Comparison of ENCODE assay signal across 10 mouse cellular contexts in genomic region chr3:33090001-33090400, GRCm38 (mm10). TPM values are rescaled to one million over a fixed set of nuclear protein-coding genes. Genes with fewer than 3 reads are reported as not detected.
DNase-seq lines count a peak whose midpoint lies in the region; ATAC-seq and TF ChIP-seq lines count a peak whose summit lies in the region.
"Had no signal": no experiment of that assay in that cellular context is flagged by ENCODE, and none has a peak within 500 bp of the region (broad histone marks: within the 10 kb centered on the region; RNA-seq: fewer than 3 reads in every experiment).

No protein-coding gene starts in this region.

- no peaks in the 10 kb centered on the region for H3K27me3 ChIP-seq in heart, embryonic 14.5 days (ENCODE audit: control insufficient read depth, insufficient read depth, low read length)
- H3K27me3 ChIP-seq in hindbrain, embryonic 10.5 days (ENCODE audit: insufficient read depth, poor library complexity, severe bottlenecking): no peaks in the 10 kb centered on the region
- no peaks in the 10 kb centered on the region for H3K27me3 ChIP-seq in midbrain, postnatal 0 days (ENCODE audit: insufficient read depth, low read length)

- no peak overlapping the region for H3K9ac ChIP-seq in heart, embryonic 14.5 days (ENCODE audit: low read length)
- H3K9ac ChIP-seq in midbrain, postnatal 0 days (replicated peaks; ENCODE audit: low read length, poor library complexity, severe bottlenecking): no peak overlapping the region

- no peaks in the 10 kb centered on the region for H3K9me3 ChIP-seq in heart, embryonic 14.5 days (ENCODE audit: control insufficient read depth, low read length)
- no peaks in the 10 kb centered on the region for H3K9me3 ChIP-seq in hindbrain, embryonic 10.5 days
- no peaks in the 10 kb centered on the region for H3K9me3 ChIP-seq in midbrain, postnatal 0 days (ENCODE audit: low read length)

- WGBS in heart, embryonic 14.5 days: 40% methylated on average over 9 of the region's 9 CpGs
- WGBS in hindbrain, embryonic 10.5 days: 17% methylated on average over 9 of the region's 9 CpGs
- 16% methylated on average over 9 of the region's 9 CpGs for WGBS in midbrain, postnatal 0 days

- no peak for TF ChIP-seq POLR2A in brain, embryonic 14.5 days (IDR thresholded peaks at IDR 0.05; ENCODE audit: borderline replicate concordance, extremely low read depth, insufficient read depth, insufficient read length, poor library complexity, severe bottlenecking)

- H3K4me2 ChIP-seq in heart, embryonic 14.5 days (ENCODE audit: low read length): peak overlapping the region; percentile 35
- peak overlapping the region; percentile 36; the same call in 1 of the 2 replicates for H3K4me2 ChIP-seq in midbrain, postnatal 0 days (ENCODE audit: low read depth, low read length, poor library complexity, severe bottlenecking)

- DNase-seq in heart, adult 11 months: no peak
- peak; percentile 83 for DNase-seq in brain, embryonic 14.5 days (ENCODE audit: low read depth)
- peak; percentile 65 for DNase-seq in hindbrain, embryonic 10.5 days (ENCODE audit: low spot score)
- DNase-seq in midbrain, postnatal 0 days (ENCODE audit: low spot score): peak; percentile 30
- no peak for DNase-seq in adrenal gland, postnatal 14 days
- no peak for DNase-seq in urinary bladder, postnatal 36 days (ENCODE audit: low spot score in 2 of 2)
- no peak for DNase-seq in thymus, postnatal 10 days (ENCODE audit: low spot score in 2 of 2)
- DNase-seq: kidney, postnatal 25 days; lung, adult 2 months had no signal

- no peak for ATAC-seq in heart, embryonic 14.5 days (ENCODE audit: insufficient number of reproducible peaks, insufficient read depth, low FRiP score, low read depth)
- 0 out of 2 replicates have a peak, but pooled peaks have one; percentile 39 for ATAC-seq in midbrain, postnatal 0 days (ENCODE audit: low FRiP score)

- no peak for TF ChIP-seq CTCF in brain, embryonic 14.5 days (IDR thresholded peaks at IDR 0.05; ENCODE audit: borderline replicate concordance, extremely low read depth, insufficient read depth, insufficient read length)
- TF ChIP-seq CTCF in midbrain, postnatal 0 days (IDR thresholded peaks at IDR 0.05): no peak

- no peak overlapping the region for H3K4me3 ChIP-seq in heart, embryonic 14.5 days (ENCODE audit: control insufficient read depth in 1 of 2, insufficient read depth in 1 of 2, low read depth in 1 of 2, low read length in 2 of 2)
- H3K4me3 ChIP-seq in hindbrain, embryonic 10.5 days: peak overlapping the region; percentile 32
- H3K4me3 ChIP-seq in midbrain, postnatal 0 days (ENCODE audit: low read depth, low read length): 0 out of 2 replicates have a peak overlapping the region, but pooled peaks have one; percentile 1

- H3K27ac ChIP-seq in heart, embryonic 14.5 days (replicated peaks in 1 of 2; ENCODE audit: control insufficient read depth in 1 of 2, insufficient read depth in 1 of 2, low read depth in 2 of 2, low read length in 2 of 2): no peak overlapping the region
- peak overlapping the region; percentile 77 for H3K27ac ChIP-seq in hindbrain, embryonic 10.5 days
- H3K27ac ChIP-seq in midbrain, postnatal 0 days (ENCODE audit: low read depth, low read length): no peak overlapping the region

- no peaks in the 10 kb centered on the region for H3K4me1 ChIP-seq in heart, embryonic 14.5 days (ENCODE audit: control insufficient read depth in 2 of 2, insufficient read depth in 2 of 2, low read length in 2 of 2)
- H3K4me1 ChIP-seq in hindbrain, embryonic 10.5 days (replicated peaks): peaks cover 21% of the 10 kb centered on the region
- H3K4me1 ChIP-seq in midbrain, postnatal 0 days (ENCODE audit: insufficient read depth, low read length): no peaks in the 10 kb centered on the region

- H3K36me3 ChIP-seq in heart, embryonic 14.5 days (ENCODE audit: control insufficient read depth, insufficient read depth, low read length): no peaks in the 10 kb centered on the region
- H3K36me3 ChIP-seq in hindbrain, embryonic 10.5 days: no peaks in the 10 kb centered on the region
- H3K36me3 ChIP-seq in midbrain, postnatal 0 days (ENCODE audit: insufficient read depth, low read length): no peaks in the 10 kb centered on the region

RNA-seq across cellular contexts. Expression of gene Pex5l, which starts 53.0 kb away (rescaled TPM):
- polyA plus RNA-seq in heart, embryonic 14.5 days (2014; fragmentation: Nextera tagmentation; extraction: Ambion mirVana): 0.23 TPM in 1 of 2 replicates, not detected in the other
- 6.1 and 8.3 TPM in 2 replicates for polyA plus RNA-seq in brain, embryonic 14.5 days (2012; rRNA removed)
- polyA plus RNA-seq in hindbrain, embryonic 10.5 days (2016; fragmentation: Nextera tagmentation; extraction: Ambion mirVana): 2.0 and 2.2 TPM in 2 replicates
- 21.6 and 30.5 TPM in 2 replicates for total RNA-seq in midbrain, postnatal 0 days (2014; rRNA removed)
- polyA plus RNA-seq in midbrain, postnatal 0 days (2015; fragmentation: Nextera tagmentation; extraction: Ambion mirVana): 3.7 and 4.3 TPM in 2 replicates
- 3.9 and 6.7 TPM in 2 replicates for total RNA-seq in adrenal gland, postnatal 14 days (2021)

Comparison
In these comparisons a context has a peak if more than half of its experiments do, and no peak if none do; other contexts are left out.
1. H3K4me3 ChIP-seq: peak in hindbrain, embryonic 10.5 days (single experiment) and midbrain, postnatal 0 days (single experiment); none in heart, embryonic 14.5 days (0 of 2).
2. DNase-seq: peak in brain, embryonic 14.5 days (single experiment), hindbrain, embryonic 10.5 days (single experiment) and midbrain, postnatal 0 days (single experiment); none in heart, adult 11 months (single experiment), adrenal gland, postnatal 14 days (single experiment), urinary bladder, postnatal 36 days (0 of 2) and thymus, postnatal 10 days (0 of 2).